Mouse (Mus musculus) stomach, postnatal 0 days (tissue): ENCODE measurements around the gene Hnrnpul1. TPM values are rescaled to one million over a fixed set of nuclear protein-coding genes. Genes with fewer than 3 reads are reported as not detected.

ENCODE experiments used
- ATAC-seq: fragments of 200-750 bp; cut with Nextera tagmentation; 2 replicates; pipeline ENCODE4 v1.8.0; 2017; ENCODE audit not compliant: low FRiP score, low TSS enrichment
- DNase-seq: peaks from one replicate; pipeline ENCODE4 v3.0.0-alpha.2; 2016; ENCODE audit warnings: low spot score
- H3K27ac ChIP-seq: fragments of 300-500 bp; sonication (generic); replicated peaks from 2 replicates; pipeline ENCODE4 v1.5.1; 2014; ENCODE audit warnings: mild to moderate bottlenecking, control low read depth
- H3K27me3 ChIP-seq: fragments of 300-500 bp; sonication (generic); 2 replicates; pipeline ENCODE4 v1.6.1; 2014; ENCODE audit warnings: low read length; ENCODE audit not compliant: control insufficient read depth, insufficient read depth
- H3K36me3 ChIP-seq: fragments of 300-500 bp; sonication (generic); 2 replicates; pipeline ENCODE4 v1.6.1; 2014; ENCODE audit warnings: low read length, mixed read lengths; ENCODE audit not compliant: control insufficient read depth, insufficient read depth
- H3K4me1 ChIP-seq: fragments of 300-500 bp; sonication (generic); replicated peaks from 2 replicates; pipeline ENCODE4 v1.6.1; 2014; ENCODE audit warnings: antibody characterized with exemption; ENCODE audit not compliant: control insufficient read depth, insufficient read depth
- H3K4me2 ChIP-seq: fragments of 300-500 bp; sonication (generic); replicated peaks from 2 replicates; pipeline ENCODE4 v1.6.1; 2014; ENCODE audit warnings: low read depth, mild to moderate bottlenecking, control low read depth, moderate library complexity
- H3K4me3 ChIP-seq: fragments of 300-500 bp; sonication (generic); 2 replicates; pipeline ENCODE4 v1.5.1; 2014; ENCODE audit warnings: low read depth, low read length, control low read depth
- H3K9ac ChIP-seq: fragments of 300-500 bp; sonication (generic); 2 replicates; pipeline ENCODE4 v1.6.1; 2014; ENCODE audit warnings: mild to moderate bottlenecking, low read length, control low read depth, mixed read lengths
- H3K9me3 ChIP-seq: fragments of 300-500 bp; sonication (generic); 2 replicates; pipeline ENCODE4 v1.6.1; 2016; ENCODE audit warnings: low read length; ENCODE audit not compliant: control insufficient read depth
- CTCF ChIP-seq: IDR thresholded peaks from 2 replicates; pipeline ENCODE4 v1.5.1; 2016; ENCODE audit warnings: antibody characterized with exemption, low read depth, mild to moderate bottlenecking, moderate library complexity
- EP300 ChIP-seq: optimal IDR thresholded peaks from 2 replicates; pipeline ENCODE3; 2016; ENCODE audit warnings: antibody characterized with exemption
- WGBS: fragments of 180-500 bp; shearing (Covaris S2); extraction: QIAGEN DNeasy Blood & Tissue Kit; methylation state at CpG from one replicate; pipeline ENCODE4 v1.1.7; 2014; 5-methylcytosine and 5-hydroxymethylcytosine counted together
- polyA plus RNA-seq: library from polyadenylated mRNA; unstranded; fragments of >200 nt; fragmentation: Nextera tagmentation; extraction: Ambion mirVana; gene quantifications from 2 replicates; pipeline ENCODE4 v1.2.1, GENCODE M21; 2015

The Hnrnpul1 gene
- polyA plus RNA-seq, 1 experiment from 2014 or later: 27.5 TPM

DNA sequence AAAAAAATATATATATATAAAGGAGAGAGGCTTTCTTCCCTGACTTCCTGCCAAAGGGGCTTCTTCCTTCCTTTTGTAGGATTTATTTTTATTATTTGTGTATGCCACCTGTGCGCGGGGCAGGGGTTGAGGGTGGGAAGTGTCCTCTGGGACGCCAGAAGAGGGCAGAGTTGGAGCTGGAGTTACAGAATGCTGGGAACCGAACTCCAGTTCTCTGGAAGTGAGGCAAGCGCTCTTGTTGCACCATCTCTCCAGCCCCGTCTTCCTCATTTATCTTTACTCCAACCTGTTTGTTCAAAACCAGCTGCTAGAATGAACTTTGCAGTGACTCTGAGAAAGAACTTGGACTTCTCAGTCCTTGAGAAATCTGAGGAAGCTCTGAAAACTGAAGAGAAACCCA lies 74.6 kb downstream of the Hnrnpul1 start:
- TF ChIP-seq CTCF (peak; percentile 50), EP300 (no peak)
- Histone ChIP-seq H3K4me2 (peak overlapping the region; percentile 60), H3K9me3 (no peaks in the 10 kb centered on the region), H3K9ac (no peak overlapping the region), H3K4me3 (peak overlapping the region; percentile 60), H3K4me1 (peaks cover 6% of the 10 kb centered on the region; the same call in 1 of the 2 replicates), H3K27me3 (no peaks in the 10 kb centered on the region), H3K27ac (peak overlapping the region; percentile 83; the same call in 1 of the 2 replicates), H3K36me3 (no peaks in the 10 kb centered on the region)
- WGBS: 4% methylated on average over 6 of the region's 6 CpGs
- no peak for ATAC-seq
- no peak for DNase-seq

GRCm38 (mm10) chr7:25677013-25677412 lies 77.5 kb downstream of the Hnrnpul1 start:
- TF ChIP-seq CTCF (no peak), EP300 (no peak)
- H3K4me1 ChIP-seq: peaks cover 6% of the 10 kb centered on the region; the same call in 1 of the 2 replicates
- no peak overlapping the region for H3K4me3 ChIP-seq
- H3K27ac ChIP-seq: no peak overlapping the region
- H3K27me3 ChIP-seq: no peaks in the 10 kb centered on the region
- H3K36me3 ChIP-seq: no peaks in the 10 kb centered on the region
- 94% methylated on average over 7 of the region's 7 CpGs for WGBS
- no peaks in the 10 kb centered on the region for H3K9me3 ChIP-seq
- H3K4me2 ChIP-seq: no peak overlapping the region
- no peak for ATAC-seq
- no peak overlapping the region for H3K9ac ChIP-seq
- no peak for DNase-seq

DNA sequence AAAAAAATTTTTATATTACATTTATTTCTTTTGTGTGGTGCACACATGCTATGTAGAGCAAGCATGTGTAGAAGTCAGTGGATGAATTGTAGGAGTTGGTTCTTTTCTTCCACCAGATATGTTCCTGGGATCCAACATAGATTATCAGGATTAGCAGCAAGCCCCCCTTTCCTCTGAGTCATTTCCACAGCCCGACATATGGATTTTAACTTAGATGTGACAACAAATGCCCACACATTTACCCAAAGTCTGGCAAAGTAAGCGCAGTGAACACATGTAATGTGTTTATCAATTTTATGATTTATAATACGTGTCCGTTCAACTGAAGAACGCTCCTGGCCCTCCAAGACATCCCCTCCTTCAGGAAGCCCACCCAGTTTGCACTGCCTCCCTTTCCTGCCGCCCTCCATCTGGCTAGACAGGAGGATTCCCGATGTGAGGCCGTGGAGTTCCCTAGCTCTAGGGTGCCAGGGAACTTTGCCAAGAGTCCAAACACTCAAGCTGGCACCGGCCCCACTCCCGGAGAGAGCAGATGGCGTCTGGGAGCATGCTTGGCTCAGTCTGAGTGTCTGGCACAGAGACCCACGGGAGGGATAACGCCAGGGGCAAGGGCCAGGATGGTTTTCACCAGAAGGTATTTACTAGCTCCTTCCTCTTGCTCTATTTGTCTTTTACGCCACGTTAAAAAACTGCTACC lies 78.3 kb downstream of the Hnrnpul1 start:
- 23% methylated on average over 15 of the region's 15 CpGs for WGBS
- H3K9me3 ChIP-seq: no peaks in the 10 kb centered on the region
- no peak for ATAC-seq
- no peaks in the 10 kb centered on the region for H3K36me3 ChIP-seq
- no peak overlapping the region for H3K9ac ChIP-seq
- DNase-seq: peak; percentile 69
- no peak overlapping the region for H3K27ac ChIP-seq
- no peaks in the 10 kb centered on the region for H3K27me3 ChIP-seq
- TF ChIP-seq EP300 (no peak), CTCF (no peak)
- no peak overlapping the region for H3K4me3 ChIP-seq
- no peak overlapping the region for H3K4me2 ChIP-seq
- peaks cover 5% of the 10 kb centered on the region; the same call in 1 of the 2 replicates for H3K4me1 ChIP-seq

GRCm38 (mm10) chr7:25675405-25675804 lies 79.2 kb downstream of the Hnrnpul1 start:
- TF ChIP-seq EP300 (no peak), CTCF (no peak)
- H3K36me3 ChIP-seq: no peaks in the 10 kb centered on the region
- no peak overlapping the region for H3K9ac ChIP-seq
- no peak for ATAC-seq
- DNase-seq: no peak
- peaks cover 3% of the 10 kb centered on the region; the same call in 1 of the 2 replicates for H3K4me1 ChIP-seq
- H3K27ac ChIP-seq: no peak overlapping the region
- no peak overlapping the region for H3K4me3 ChIP-seq
- WGBS: 54% methylated on average over 6 of the region's 6 CpGs
- no peak overlapping the region for H3K4me2 ChIP-seq
- H3K27me3 ChIP-seq: no peaks in the 10 kb centered on the region
- no peaks in the 10 kb centered on the region for H3K9me3 ChIP-seq

GRCm38 (mm10) chr7:25674719-25675300 lies 79.7 kb downstream of the Hnrnpul1 start, which contains the start of gene Tmem91:
Gene Tmem91, minus strand, starts transcription at chr7:25675166.
- no peaks in the 10 kb centered on the region for H3K36me3 ChIP-seq
- 3% methylated on average over 26 of the region's 29 CpGs for WGBS
- peak within 1 kb of the TSS; percentile 28 for H3K4me3 ChIP-seq
- peak within 1 kb of the TSS; percentile 45; the same call in 1 of the 2 replicates for H3K9ac ChIP-seq
- peaks cover 3% of the 10 kb centered on the region; the same call in 1 of the 2 replicates for H3K4me1 ChIP-seq
- DNase-seq (no peak), ATAC-seq (no peak)
- H3K27ac ChIP-seq: no peak within 1 kb of the TSS
- no peak for TF ChIP-seq CTCF
- no peak for TF ChIP-seq EP300
- H3K27me3 ChIP-seq: no peaks in the 10 kb centered on the region
- H3K9me3 ChIP-seq: no peaks in the 10 kb centered on the region
- peak within 1 kb of the TSS; percentile 51 for H3K4me2 ChIP-seq

- WGBS: 25% methylated on average over 9 of the region's 9 CpGs
- ATAC-seq (no peak), DNase-seq (no peak)
- Histone ChIP-seq H3K36me3 (no peaks in the 10 kb centered on the region), H3K27me3 (no peaks in the 10 kb centered on the region), H3K4me2 (peak overlapping the region; percentile 51; the same call in 1 of the 2 replicates), H3K27ac (no peak overlapping the region), H3K9me3 (no peaks in the 10 kb centered on the region), H3K4me1 (0 out of 2 replicates have a peak, but pooled peaks cover 3% of the 10 kb centered on the region), H3K4me3 (peak overlapping the region; percentile 28; the same call in 1 of the 2 replicates), H3K9ac (no peak overlapping the region)
- TF ChIP-seq EP300 (no peak), CTCF (no peak)
Observed at GRCm38 (mm10) chr7:25674297-25674696, 80.3 kb downstream of the Hnrnpul1 start.
